Mouse (Mus musculus): Measurements from ENCODE around the gene Slc6a6. TPM values are rescaled to one million over a fixed set of nuclear protein-coding genes. Genes with fewer than 3 reads are reported as not detected.

Gene Slc6a6
- polyA plus RNA-seq, 1 experiment = 58.7 TPM

DNA sequence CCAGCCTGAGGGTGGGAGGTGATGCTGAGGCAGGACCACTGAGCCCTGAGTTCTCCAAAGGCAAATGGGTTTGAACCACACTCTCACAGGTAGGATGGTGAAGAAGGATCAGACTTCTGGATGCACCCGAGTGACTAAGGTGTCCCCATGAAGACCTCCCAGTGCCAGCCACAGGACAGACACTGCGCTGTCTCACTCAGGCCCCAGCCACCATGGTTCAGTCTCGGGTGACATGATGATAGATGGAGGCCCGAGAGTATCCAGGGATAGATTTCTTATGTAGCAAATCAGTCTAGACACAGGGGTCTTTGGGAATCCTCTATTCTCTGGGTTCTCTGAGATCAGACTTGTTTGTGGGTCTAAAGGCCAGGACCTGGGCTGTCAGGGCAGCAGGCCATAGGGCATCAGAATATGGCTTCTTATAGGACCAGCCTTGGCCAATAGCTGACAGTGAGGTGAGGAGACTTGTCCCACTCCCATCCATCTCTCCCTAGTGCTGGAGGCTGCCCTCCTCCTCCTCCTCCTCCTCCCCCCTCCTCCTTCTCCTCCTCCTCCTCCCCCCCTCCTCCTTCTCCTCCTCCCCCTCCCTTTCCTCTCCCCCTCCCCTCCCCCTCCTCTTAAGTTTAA lies 36.8 kb downstream of the Slc6a6 start:
- DNase-seq (ENCODE audit: low read depth) = no peak

DNA sequence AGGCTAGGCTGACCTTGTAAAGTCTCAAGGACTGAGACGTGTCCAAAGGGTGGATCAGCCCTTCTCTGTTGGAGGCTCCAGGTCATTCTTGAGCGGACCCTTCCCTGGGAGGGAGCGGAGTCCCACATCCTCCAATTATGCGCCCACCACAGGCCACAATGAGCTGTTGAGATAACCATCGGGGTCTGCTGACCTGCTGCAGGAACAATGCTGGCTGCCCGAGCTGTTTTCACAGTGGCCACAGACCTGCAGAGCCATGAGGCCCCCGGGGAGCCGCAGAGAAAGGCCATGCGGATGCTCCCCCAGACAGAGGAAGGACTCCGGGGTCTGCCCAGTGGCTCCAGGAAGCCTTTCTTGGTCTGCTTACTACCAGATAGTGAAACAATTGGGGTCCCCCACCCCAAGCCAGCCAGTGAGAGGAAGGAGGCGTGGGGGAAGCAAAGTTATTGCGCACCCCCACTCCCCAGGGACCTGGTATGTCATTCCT lies 37.4 kb downstream of the Slc6a6 start:
- no peak for DNase-seq (ENCODE audit: low read depth)

GRCm38 (mm10) chr6:91727361-91727760 lies 43.5 kb downstream of the Slc6a6 start:
- no peak for DNase-seq (ENCODE audit: low read depth)

DNA sequence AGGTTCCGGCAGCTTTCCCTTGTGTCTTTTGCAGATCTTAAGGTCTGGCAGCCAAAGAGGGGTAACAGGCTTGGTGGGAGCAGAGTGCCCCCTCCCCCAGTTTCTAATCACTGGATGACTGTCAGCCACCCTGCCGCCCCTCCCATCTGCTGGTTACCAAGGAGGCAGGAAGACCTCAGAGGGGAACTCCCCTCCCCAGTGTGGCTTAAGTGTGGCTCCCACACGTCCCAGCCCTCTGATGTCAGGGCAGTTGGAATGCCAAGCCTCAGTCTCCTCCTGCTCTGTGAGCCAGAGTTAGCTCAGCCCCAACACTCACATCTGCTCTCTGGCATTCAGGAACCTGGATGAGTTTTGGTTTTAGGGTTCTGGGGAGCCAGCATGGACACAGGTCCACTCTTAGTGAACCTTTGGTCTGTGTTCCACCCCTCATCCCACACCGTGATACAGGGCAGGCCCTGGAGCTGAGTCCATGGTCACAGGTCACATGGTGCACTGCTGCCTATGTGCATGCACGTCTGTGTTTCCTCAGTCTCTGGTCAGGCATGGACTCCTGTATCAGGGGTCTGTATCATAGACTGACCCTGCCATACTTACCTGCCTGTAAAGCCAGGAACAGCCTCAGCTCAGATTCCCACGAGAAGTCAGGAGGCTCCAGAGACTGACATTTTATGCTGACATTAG lies 45.2 kb downstream of the Slc6a6 start:
- DNase-seq (ENCODE audit: low read depth) = no peak

GRCm38 (mm10) chr6:91729677-91730127 lies 45.8 kb downstream of the Slc6a6 start:
- DNase-seq (ENCODE audit: low read depth) = no peak

- DNase-seq (ENCODE audit: low read depth) = no peak
Measured at GRCm38 (mm10) chr6:91732138-91732537, 48.3 kb downstream of the Slc6a6 start.

- DNase-seq (ENCODE audit: low read depth) = no peak
Measured at GRCm38 (mm10) chr6:91736471-91736870, 52.6 kb downstream of the Slc6a6 start.

DNA sequence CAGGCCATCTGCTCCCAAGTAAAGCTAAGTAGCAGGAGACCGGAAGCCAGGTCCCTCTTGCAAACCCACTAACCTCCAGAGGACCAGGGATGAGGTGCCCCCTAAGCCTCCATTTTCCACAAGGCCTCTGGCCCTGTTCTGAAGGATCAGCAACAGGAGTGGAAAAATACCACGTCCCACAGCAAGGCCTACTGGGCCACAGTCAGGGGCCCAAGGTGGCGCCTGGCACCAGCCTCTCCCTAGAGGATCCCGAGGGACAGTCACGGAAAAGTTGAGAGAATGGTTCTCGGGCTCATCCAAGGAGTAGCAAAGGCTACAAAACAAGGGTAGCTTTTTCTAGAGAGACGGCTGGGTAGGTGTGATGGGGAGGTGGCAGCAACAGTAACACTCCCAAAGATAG lies 53.6 kb downstream of the Slc6a6 start:
- DNase-seq (ENCODE audit: low read depth) = no peak

- DNase-seq (ENCODE audit: low read depth) = no peak
Measured at GRCm38 (mm10) chr6:91738058-91738457, 54.2 kb downstream of the Slc6a6 start.

DNA sequence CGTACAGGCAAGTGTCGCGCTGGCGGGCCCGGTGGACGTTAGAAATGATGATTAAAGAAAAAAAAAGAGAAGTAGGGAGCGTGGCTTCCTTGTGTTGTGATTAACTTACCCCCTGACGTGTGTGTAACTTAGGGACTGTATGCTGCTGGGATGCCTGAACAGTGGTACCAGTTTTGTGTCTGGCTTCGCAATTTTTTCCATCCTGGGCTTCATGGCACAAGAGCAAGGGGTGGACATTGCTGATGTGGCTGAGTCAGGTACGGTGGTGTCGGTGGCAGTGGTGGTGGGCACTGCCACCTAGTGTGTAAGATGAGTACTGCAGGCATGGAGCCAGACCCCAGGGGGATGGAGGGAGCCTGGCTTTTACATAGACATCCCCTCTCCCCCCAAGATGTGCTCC lies 57.2 kb downstream of the Slc6a6 start:
- no peak for DNase-seq (ENCODE audit: low read depth)

DNA sequence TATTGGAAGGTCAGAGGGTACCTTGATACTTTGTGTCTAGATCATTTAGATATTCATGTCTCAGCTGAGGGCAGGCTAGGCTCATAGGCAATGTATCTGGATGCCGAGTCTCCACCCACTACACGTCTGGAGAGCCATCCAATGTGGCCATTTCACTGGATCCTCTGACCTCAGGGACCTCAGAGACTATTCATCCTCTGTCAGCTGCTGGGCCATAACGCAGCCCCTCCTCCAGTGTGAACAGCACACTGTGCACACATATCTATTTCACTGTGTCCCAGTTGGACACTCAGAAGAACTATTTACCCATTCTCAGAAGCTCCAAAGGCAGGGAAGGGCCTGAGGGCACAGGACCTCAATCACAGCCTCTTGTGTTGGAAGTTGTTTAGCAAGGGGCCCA lies 58.6 kb downstream of the Slc6a6 start:
- no peak for DNase-seq (ENCODE audit: low read depth)

- no peak for DNase-seq (ENCODE audit: low read depth)
Measured at GRCm38 (mm10) chr6:91742995-91743394, 59.1 kb downstream of the Slc6a6 start.

GRCm38 (mm10) chr6:91743886-91744285 lies 60.0 kb downstream of the Slc6a6 start:
- DNase-seq (ENCODE audit: low read depth) = no peak

- no peak for DNase-seq (ENCODE audit: low read depth)
Measured at GRCm38 (mm10) chr6:91745246-91745645, 61.4 kb downstream of the Slc6a6 start.

- no peak for DNase-seq (ENCODE audit: low read depth)
Measured at GRCm38 (mm10) chr6:91745947-91746582, 62.2 kb downstream of the Slc6a6 start.

DNA sequence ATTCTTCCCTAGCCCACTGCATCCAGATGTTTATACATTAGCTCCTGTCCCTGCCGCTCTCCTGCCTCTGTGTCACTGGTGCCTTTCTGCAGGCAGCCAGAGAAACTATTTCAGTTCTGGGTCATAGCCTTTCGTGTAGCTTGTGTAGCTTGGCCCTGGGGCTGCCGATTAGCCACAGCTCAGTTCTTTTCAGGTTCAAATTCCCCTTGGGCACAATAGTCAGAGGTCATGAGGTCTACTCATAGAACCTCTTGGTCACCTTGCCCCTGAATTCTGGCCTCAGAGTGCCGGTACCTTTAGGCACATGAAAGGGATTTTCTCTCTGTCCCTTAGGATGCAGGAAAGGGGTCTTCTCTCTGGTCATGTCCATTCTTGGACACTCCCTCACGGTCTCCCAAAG lies 62.9 kb downstream of the Slc6a6 start:
- no peak for DNase-seq (ENCODE audit: low read depth)

- DNase-seq (ENCODE audit: low read depth) = no peak
Measured at GRCm38 (mm10) chr6:91750976-91751375, 67.1 kb downstream of the Slc6a6 start.

GRCm38 (mm10) chr6:91752884-91753283 lies 69.0 kb downstream of the Slc6a6 start:
- DNase-seq (ENCODE audit: low read depth) = no peak

DNA sequence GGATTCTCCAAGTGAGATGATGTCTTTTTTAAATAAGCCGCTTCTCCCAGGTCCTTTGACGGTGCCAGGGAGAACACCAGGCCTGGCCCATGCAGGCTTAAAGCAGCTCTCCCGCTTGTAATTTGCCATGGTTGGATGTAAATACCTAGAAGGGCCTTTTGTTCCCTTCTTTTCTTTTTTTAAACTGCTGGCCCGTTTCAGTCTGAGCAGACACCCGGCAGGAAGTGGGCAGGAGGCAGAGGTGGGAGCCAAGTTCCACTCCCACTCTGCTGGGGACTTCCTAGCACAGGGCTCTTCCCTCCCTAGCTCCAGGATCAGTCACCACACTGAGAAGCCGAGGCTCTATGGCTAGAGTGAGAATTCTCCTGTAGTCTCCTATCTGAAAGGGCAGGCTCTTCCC lies 70.2 kb downstream of the Slc6a6 start:
- no peak for DNase-seq (ENCODE audit: low read depth)

GRCm38 (mm10) chr6:91754845-91755244 lies 71.0 kb downstream of the Slc6a6 start:
- no peak for DNase-seq (ENCODE audit: low read depth)

DNA sequence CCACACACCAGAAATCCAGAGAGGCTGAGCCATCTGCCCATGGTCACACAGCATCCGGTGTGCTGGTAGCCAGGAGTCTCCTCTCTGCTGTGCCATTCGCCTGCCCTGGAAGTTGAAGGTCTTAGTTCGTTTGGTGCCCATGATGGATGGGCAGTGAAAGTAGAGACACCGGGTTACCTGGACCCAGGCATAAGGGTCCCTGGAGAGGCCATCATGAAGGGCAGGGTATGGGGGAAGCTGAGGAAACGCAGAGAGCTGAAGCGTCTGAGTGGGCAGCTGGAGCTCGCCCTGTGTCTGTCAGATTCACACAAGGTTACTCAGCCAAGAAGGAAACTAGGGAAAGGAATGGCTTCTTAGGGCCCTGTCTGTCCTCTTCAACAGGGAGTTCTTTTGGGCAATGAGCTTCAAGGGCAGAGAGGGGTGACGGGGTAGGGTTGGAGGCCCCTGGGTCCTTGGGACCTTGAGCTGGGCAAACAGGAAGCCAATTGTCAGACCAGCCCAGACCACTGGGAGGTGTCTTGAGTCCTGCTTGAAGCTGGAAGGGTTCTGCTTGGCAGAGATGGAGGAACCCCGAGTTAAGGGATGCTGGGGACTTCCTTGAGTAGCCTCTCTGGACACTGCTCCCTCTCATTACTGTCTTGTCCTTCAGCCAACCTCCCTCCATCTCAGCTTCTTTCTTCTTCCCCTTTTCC lies 78.3 kb downstream of the Slc6a6 start:
- no peak for DNase-seq (ENCODE audit: low read depth)

- DNase-seq (ENCODE audit: low read depth) = no peak
Measured at GRCm38 (mm10) chr6:91767550-91767949, 83.7 kb downstream of the Slc6a6 start.
